Mouse (Mus musculus) forebrain, postnatal 0 days (tissue): ENCODE results near the gene Olfr599. TPM values are rescaled to one million over a fixed set of nuclear protein-coding genes. Genes with fewer than 3 reads are reported as not detected.
"Not testable (repeated sequence)": the region's sequence is repeated elsewhere in the genome, so short reads cannot be mapped to it uniquely, and the experiment has no call there.

Source experiments
- ATAC-seq: fragments of 200-750 bp; cut with Nextera tagmentation; 2 replicates; pipeline ENCODE4 v1.8.0; 2017; ENCODE audit warnings: mild to moderate bottlenecking, moderate library complexity
- DNase-seq: peaks from one replicate; pipeline ENCODE4 v3.0.0-alpha.2; 2015
- H3K27ac ChIP-seq: fragments of 300-500 bp; sonication (generic); 2 replicates; pipeline ENCODE4 v1.5.1; 2014; ENCODE audit warnings: low read depth, mild to moderate bottlenecking, antibody characterized with exemption, low read length, moderate library complexity, mixed read lengths
- H3K27me3 ChIP-seq: fragments of 300-500 bp; sonication (generic); 2 replicates; pipeline ENCODE4 v1.6.1; 2014; ENCODE audit warnings: mild to moderate bottlenecking, low read length, mixed read lengths; ENCODE audit not compliant: insufficient read depth
- H3K36me3 ChIP-seq: fragments of 300-500 bp; sonication (generic); 2 replicates; pipeline ENCODE4 v1.6.1; 2014; ENCODE audit warnings: mild to moderate bottlenecking, moderate library complexity; ENCODE audit not compliant: insufficient read depth
- H3K4me1 ChIP-seq: fragments of 300-500 bp; sonication (generic); 2 replicates; pipeline ENCODE4 v1.6.1; 2014; ENCODE audit warnings: antibody characterized with exemption; ENCODE audit not compliant: insufficient read depth
- H3K4me2 ChIP-seq: fragments of 300-500 bp; sonication (generic); 2 replicates; pipeline ENCODE4 v1.6.1; 2014; ENCODE audit warnings: low read depth, mild to moderate bottlenecking, moderate library complexity
- H3K4me3 ChIP-seq: fragments of 300-500 bp; sonication (generic); 2 replicates; pipeline ENCODE4 v1.5.1; 2014; ENCODE audit warnings: low read depth, low read length, mixed read lengths
- H3K9ac ChIP-seq: fragments of 300-500 bp; sonication (generic); 2 replicates; pipeline ENCODE4 v1.6.1; 2014; ENCODE audit warnings: mild to moderate bottlenecking
- H3K9me3 ChIP-seq: fragments of 300-500 bp; sonication (generic); 2 replicates; pipeline ENCODE4 v1.6.1; 2016; ENCODE audit warnings: low read length
- CTCF ChIP-seq: sonication (generic); IDR thresholded peaks from 2 replicates; pipeline ENCODE4 v1.5.1; 2016; ENCODE audit warnings: antibody characterized with exemption, control low read depth, low read depth
- WGBS: fragments of 180-500 bp; shearing (Covaris S2); extraction: QIAGEN DNeasy Blood & Tissue Kit; methylation state at CpG from one replicate; pipeline ENCODE4 v1.1.7; 2014; 5-methylcytosine and 5-hydroxymethylcytosine counted together
- polyA plus RNA-seq: library from polyadenylated mRNA; unstranded; fragments of >200 nt; fragmentation: Nextera tagmentation; extraction: Ambion mirVana; gene quantifications from 2 replicates; pipeline ENCODE4 v1.2.1, GENCODE M21; 2015
- total RNA-seq: library from RNA; depleted of rRNA; stranded (reverse); fragments of >200 nt; gene quantifications from 2 replicates; pipeline ENCODE4 v1.2.3, GENCODE M21; 2014; rRNA removed

The Olfr599 gene
- total RNA-seq (not detected in 2 replicates), polyA plus RNA-seq (not detected in 2 replicates)

DNA sequence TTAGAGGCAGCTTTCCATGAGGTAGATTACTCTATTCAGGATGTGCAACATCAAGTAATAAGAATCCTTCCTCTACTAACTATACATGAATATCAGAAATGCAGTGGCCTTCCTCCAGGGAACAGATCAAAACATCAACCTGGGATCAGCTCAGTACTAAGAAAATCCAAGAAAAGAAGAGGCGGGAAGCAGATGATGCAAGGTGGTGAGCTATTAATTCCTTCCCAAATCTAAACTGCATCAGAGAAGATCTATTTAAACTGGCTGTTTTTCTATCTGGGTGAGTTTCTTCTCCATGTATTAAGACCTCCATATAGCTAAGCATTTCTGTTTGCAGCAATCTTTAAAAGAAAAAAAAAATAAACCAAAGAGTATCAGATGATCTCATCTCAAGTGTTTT is at the start of gene Olfr599:
Olfr599 (plus strand) TSS at position 301 of the 400 bp plus-strand sequence.
- ATAC-seq (no peak), DNase-seq (no peak)
- no peak within 1 kb of the TSS for H3K27ac ChIP-seq
- no peak for TF ChIP-seq CTCF
- no peak within 1 kb of the TSS for H3K4me2 ChIP-seq
- H3K4me1 ChIP-seq, result no peaks in the 10 kb centered on the region
- H3K36me3 ChIP-seq, result no peaks in the 10 kb centered on the region
- H3K4me3 ChIP-seq, result no peak within 1 kb of the TSS
- no peak within 1 kb of the TSS for H3K9ac ChIP-seq
- no peaks in the 10 kb centered on the region for H3K9me3 ChIP-seq
- H3K27me3 ChIP-seq, result no peaks in the 10 kb centered on the region
- 97% methylated on average over 1 of the region's 1 CpGs for WGBS

DNA sequence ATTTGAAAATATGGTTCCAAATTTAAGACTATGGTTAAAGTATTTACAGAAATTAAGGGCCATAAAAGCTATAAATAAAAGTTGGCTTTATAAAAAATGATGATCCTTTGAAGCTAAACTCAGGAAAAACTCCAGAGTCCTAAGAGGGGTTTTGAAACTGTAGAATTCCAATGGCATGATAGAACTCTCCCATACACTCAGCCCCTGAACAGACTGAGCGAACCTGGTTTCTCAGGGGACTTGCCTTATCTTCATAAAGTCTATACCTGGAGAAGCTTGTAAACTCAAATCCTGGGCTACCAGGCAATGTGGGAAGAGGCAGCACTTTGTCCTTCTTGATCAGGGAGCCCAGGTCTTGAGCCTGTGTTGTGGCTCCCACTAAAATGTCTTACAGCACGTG is 30.4 kb upstream of the Olfr599 start, which contains the start of gene Olfr596:
Olfr596 (plus strand) TSS at position 301 of the 400 bp plus-strand sequence.
- not testable (repeated sequence) for H3K9ac ChIP-seq, H3K4me2 ChIP-seq, H3K27ac ChIP-seq, DNase-seq, H3K4me3 ChIP-seq, H3K27me3 ChIP-seq, ATAC-seq, H3K36me3 ChIP-seq, H3K4me1 ChIP-seq, H3K9me3 ChIP-seq
- WGBS, result 90% methylated on average over 2 of the region's 2 CpGs

DNA sequence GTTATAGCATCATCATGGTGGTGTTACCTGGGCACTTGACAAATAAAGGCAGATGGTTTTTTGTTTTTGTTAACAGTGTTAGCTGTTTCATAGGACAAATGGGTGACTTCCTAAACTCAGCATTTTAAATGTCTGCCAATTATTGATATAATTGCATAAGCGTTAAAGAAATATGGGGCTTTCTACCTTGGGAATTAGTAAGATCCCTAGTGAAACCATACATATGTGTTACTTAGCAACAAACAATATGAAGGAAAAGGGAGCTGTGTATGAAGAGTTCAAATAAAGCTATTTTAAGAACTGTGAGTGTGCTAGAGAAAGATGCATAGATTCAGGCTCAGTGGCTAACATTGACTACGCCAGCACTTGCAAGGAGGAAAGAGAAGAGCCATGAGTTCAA is 19.7 kb upstream of the Olfr599 start, which contains the start of gene Olfr597:
Olfr597 (plus strand) TSS at position 301 of the 400 bp plus-strand sequence.
- H3K9me3 ChIP-seq, DNase-seq, H3K36me3 ChIP-seq, H3K4me2 ChIP-seq, H3K9ac ChIP-seq, H3K4me3 ChIP-seq, H3K27ac ChIP-seq, H3K4me1 ChIP-seq, ATAC-seq, H3K27me3 ChIP-seq: not testable (repeated sequence)
- 83% methylated on average over 2 of the region's 2 CpGs for WGBS

DNA sequence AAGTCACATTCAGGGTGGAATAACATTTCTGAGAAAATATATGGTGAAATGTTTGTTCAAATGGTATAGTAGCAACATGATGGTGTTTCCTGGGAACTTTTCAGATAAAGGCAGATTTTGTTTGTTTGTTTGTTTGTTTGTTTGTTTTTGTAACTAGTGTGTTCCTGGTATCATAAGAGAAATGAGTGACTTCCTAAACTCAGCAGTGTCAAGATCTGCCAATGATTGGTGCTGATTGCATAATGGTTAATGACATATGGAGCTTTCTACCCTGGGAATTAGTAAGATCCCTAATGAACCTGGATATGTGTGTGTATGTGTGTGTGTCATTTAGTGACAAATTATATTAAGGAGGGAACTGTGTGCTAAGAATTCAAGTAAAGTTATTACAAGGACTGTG is 12.4 kb upstream of the Olfr599 start, which contains the start of gene Olfr598:
Olfr598 (plus strand) TSS at position 301 of the 400 bp plus-strand sequence.
- Histone ChIP-seq H3K9me3 (no peaks in the 10 kb centered on the region), H3K27me3 (no peaks in the 10 kb centered on the region), H3K36me3 (no peaks in the 10 kb centered on the region), H3K4me2 (no peak within 1 kb of the TSS), H3K4me3 (no peak within 1 kb of the TSS), H3K9ac (no peak within 1 kb of the TSS), H3K27ac (no peak within 1 kb of the TSS), H3K4me1 (no peaks in the 10 kb centered on the region)
- no peak for DNase-seq
- TF ChIP-seq CTCF, result no peak
- no peak for ATAC-seq

DNA sequence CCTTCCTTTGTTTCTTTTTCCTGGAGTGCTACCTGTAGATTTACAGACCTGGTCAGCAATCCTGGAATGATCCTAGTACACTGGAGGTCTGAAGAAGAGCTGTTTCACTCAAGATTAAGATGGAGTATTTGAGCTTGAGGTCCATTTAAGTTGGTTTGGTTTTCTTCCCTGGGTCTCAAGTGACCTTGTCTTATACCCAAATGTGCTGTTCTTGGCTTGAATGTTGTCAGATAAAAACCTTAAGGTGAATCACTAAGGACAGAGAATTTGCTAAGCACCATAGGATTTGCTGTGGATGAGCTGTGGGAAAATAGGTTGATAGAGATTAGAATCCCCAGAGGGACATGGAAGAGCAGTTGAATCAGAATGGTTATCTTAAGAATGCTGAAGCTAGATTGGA is 13.9 kb downstream of the Olfr599 start, which contains the start of gene Olfr600:
Olfr600 (minus strand) TSS at position 101 of the 400 bp plus-strand sequence.
- no peak within 1 kb of the TSS for H3K9ac ChIP-seq
- H3K9me3 ChIP-seq, result no peaks in the 10 kb centered on the region
- no peaks in the 10 kb centered on the region for H3K4me1 ChIP-seq
- no peak within 1 kb of the TSS for H3K4me2 ChIP-seq
- ATAC-seq (no peak), DNase-seq (no peak)
- H3K36me3 ChIP-seq, result no peaks in the 10 kb centered on the region
- no peak for TF ChIP-seq CTCF
- H3K27me3 ChIP-seq, result no peaks in the 10 kb centered on the region
- no peak within 1 kb of the TSS for H3K4me3 ChIP-seq
- no peak within 1 kb of the TSS for H3K27ac ChIP-seq

DNA sequence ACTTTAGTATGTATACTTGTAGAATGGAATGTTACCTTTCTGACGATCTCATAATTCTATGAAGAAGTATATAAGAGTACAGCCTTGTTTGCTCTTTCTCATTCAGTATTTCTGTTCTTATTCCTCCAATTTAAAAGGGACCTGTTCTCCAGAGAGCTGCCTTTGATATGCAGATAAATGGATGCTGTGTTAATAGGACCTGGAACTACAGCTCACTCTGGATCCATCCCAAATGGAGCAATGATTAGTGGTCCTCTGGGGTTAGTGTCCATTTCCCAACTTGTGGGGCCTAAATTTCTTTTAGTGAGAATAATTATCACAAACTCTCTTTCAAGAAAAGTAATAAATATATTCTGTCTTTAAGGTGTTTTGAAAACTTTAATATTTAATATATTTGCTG is 26.8 kb downstream of the Olfr599 start, which contains the start of gene Olfr601:
Olfr601 (minus strand) TSS at position 101 of the 400 bp plus-strand sequence.
- 96% methylated on average over 1 of the region's 1 CpGs for WGBS
- Histone ChIP-seq H3K9me3 (no peaks in the 10 kb centered on the region), H3K27me3 (no peaks in the 10 kb centered on the region), H3K4me3 (no peak within 1 kb of the TSS), H3K9ac (no peak within 1 kb of the TSS), H3K36me3 (no peaks in the 10 kb centered on the region), H3K4me1 (no peaks in the 10 kb centered on the region), H3K27ac (no peak within 1 kb of the TSS), H3K4me2 (no peak within 1 kb of the TSS)
- ATAC-seq, result no peak
- no peak for DNase-seq
- TF ChIP-seq CTCF, result no peak

DNA sequence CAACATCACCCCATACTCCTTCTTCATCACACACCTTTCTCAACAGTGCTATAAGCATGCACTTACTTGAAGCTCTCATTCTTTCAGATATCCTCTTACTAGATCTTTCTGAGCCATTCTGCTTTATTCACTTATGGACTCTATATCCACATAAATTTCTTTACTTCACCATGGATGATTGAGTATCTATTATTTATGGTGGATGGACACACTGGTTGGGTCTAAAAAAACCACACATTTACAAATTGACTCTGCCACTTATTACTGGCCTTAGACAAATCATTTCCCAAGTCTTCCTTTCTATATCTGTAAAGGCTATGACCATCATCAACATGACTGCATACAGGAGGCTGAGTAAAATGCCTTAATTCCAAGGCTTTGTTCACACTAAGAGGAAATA is 50.4 kb downstream of the Olfr599 start, which contains the start of gene Olfr603:
Olfr603 (minus strand) TSS at position 101 of the 400 bp plus-strand sequence.
- DNase-seq (no peak), ATAC-seq (no peak)
- Histone ChIP-seq H3K9me3 (no peaks in the 10 kb centered on the region), H3K27ac (no peak within 1 kb of the TSS), H3K4me1 (no peaks in the 10 kb centered on the region), H3K9ac (no peak within 1 kb of the TSS), H3K4me2 (no peak within 1 kb of the TSS), H3K27me3 (no peaks in the 10 kb centered on the region), H3K4me3 (no peak within 1 kb of the TSS), H3K36me3 (no peaks in the 10 kb centered on the region)
- TF ChIP-seq CTCF, result no peak

Other genes starting within 250 kb of the Olfr599 start
- not detected in 2 replicates for gene Olfr585, start 238.2 kb upstream of the Olfr599 start, total RNA-seq
- gene Olfr585, start 238.2 kb upstream of the Olfr599 start, polyA plus RNA-seq, result not detected in 2 replicates
- gene Olfr586, start 210.3 kb upstream of the Olfr599 start, total RNA-seq, result not detected in 2 replicates
- not detected in 2 replicates for gene Olfr586, start 210.3 kb upstream of the Olfr599 start, polyA plus RNA-seq
- gene Olfr588-ps1, start 195.0 kb upstream of the Olfr599 start, total RNA-seq, result not detected in 2 replicates
- not detected in 2 replicates for gene Olfr588-ps1, start 195.0 kb upstream of the Olfr599 start, polyA plus RNA-seq
- gene Olfr589, start 179.6 kb upstream of the Olfr599 start, total RNA-seq, result not detected in 2 replicates
- gene Olfr589, start 179.6 kb upstream of the Olfr599 start, polyA plus RNA-seq, result not detected in 2 replicates
- gene Olfr591, start 157.6 kb upstream of the Olfr599 start, total RNA-seq, result not detected in 2 replicates
- gene Olfr591, start 157.6 kb upstream of the Olfr599 start, polyA plus RNA-seq, result not detected in 2 replicates
- gene Olfr592, start 151.1 kb upstream of the Olfr599 start, total RNA-seq, result not detected in 2 replicates
- gene Olfr592, start 151.1 kb upstream of the Olfr599 start, polyA plus RNA-seq, result not detected in 2 replicates
- not detected in 2 replicates for gene Olfr593, start 124.1 kb upstream of the Olfr599 start, total RNA-seq
- not detected in 2 replicates for gene Olfr593, start 124.1 kb upstream of the Olfr599 start, polyA plus RNA-seq
- not detected in 2 replicates for gene Olfr594, start 118.9 kb upstream of the Olfr599 start, total RNA-seq
- not detected in 2 replicates for gene Olfr594, start 118.9 kb upstream of the Olfr599 start, polyA plus RNA-seq
- gene Usp17ld, start 83.4 kb upstream of the Olfr599 start, total RNA-seq, result not detected in 2 replicates
- gene Usp17ld, start 83.4 kb upstream of the Olfr599 start, polyA plus RNA-seq, result not detected in 2 replicates
- not detected in 2 replicates for gene Olfr596, start 30.3 kb upstream of the Olfr599 start, total RNA-seq
- gene Olfr596, start 30.3 kb upstream of the Olfr599 start, polyA plus RNA-seq, result not detected in 2 replicates
- 0.24 TPM in 1 of 2 replicates, not detected in the other for gene Olfr597, start 19.6 kb upstream of the Olfr599 start, total RNA-seq
- gene Olfr597, start 19.6 kb upstream of the Olfr599 start, polyA plus RNA-seq, result not detected in 2 replicates
- not detected in 2 replicates for gene Olfr598, start 12.3 kb upstream of the Olfr599 start, total RNA-seq
- gene Olfr598, start 12.3 kb upstream of the Olfr599 start, polyA plus RNA-seq, result not detected in 2 replicates
- not detected in 2 replicates for gene Olfr600, start 13.8 kb downstream of the Olfr599 start, total RNA-seq
- not detected in 2 replicates for gene Olfr600, start 13.8 kb downstream of the Olfr599 start, polyA plus RNA-seq
- gene Olfr601, start 26.7 kb downstream of the Olfr599 start, total RNA-seq, result not detected in 2 replicates
- gene Olfr601, start 26.7 kb downstream of the Olfr599 start, polyA plus RNA-seq, result not detected in 2 replicates
- gene Olfr603, start 50.3 kb downstream of the Olfr599 start, total RNA-seq, result not detected in 2 replicates
- not detected in 2 replicates for gene Olfr603, start 50.3 kb downstream of the Olfr599 start, polyA plus RNA-seq
- not detected in 2 replicates for gene Usp17lc, start 79.2 kb downstream of the Olfr599 start, total RNA-seq
- not detected in 2 replicates for gene Usp17lc, start 79.2 kb downstream of the Olfr599 start, polyA plus RNA-seq
- not detected in 2 replicates for gene Olfr605, start 109.5 kb downstream of the Olfr599 start, total RNA-seq
- not detected in 2 replicates for gene Olfr605, start 109.5 kb downstream of the Olfr599 start, polyA plus RNA-seq
- not detected in 2 replicates for gene Olfr606, start 113.1 kb downstream of the Olfr599 start, total RNA-seq
- gene Olfr606, start 113.1 kb downstream of the Olfr599 start, polyA plus RNA-seq, result not detected in 2 replicates
- gene Olfr607, start 128.2 kb downstream of the Olfr599 start, total RNA-seq, result not detected in 2 replicates
- gene Olfr607, start 128.2 kb downstream of the Olfr599 start, polyA plus RNA-seq, result not detected in 2 replicates
- gene Olfr608, start 134.0 kb downstream of the Olfr599 start, total RNA-seq, result not detected in 2 replicates
- gene Olfr608, start 134.0 kb downstream of the Olfr599 start, polyA plus RNA-seq, result not detected in 2 replicates
- gene Olfr609, start 162.1 kb downstream of the Olfr599 start, total RNA-seq, result not detected in 2 replicates
- not detected in 2 replicates for gene Olfr609, start 162.1 kb downstream of the Olfr599 start, polyA plus RNA-seq
- not detected in 2 replicates for gene Olfr610, start 176.2 kb downstream of the Olfr599 start, total RNA-seq
- gene Olfr610, start 176.2 kb downstream of the Olfr599 start, polyA plus RNA-seq, result not detected in 2 replicates
- not detected in 2 replicates for gene Olfr611, start 184.9 kb downstream of the Olfr599 start, total RNA-seq
- gene Olfr611, start 184.9 kb downstream of the Olfr599 start, polyA plus RNA-seq, result not detected in 2 replicates
- not detected in 2 replicates for gene Olfr612, start 206.8 kb downstream of the Olfr599 start, total RNA-seq
- not detected in 2 replicates for gene Olfr612, start 206.8 kb downstream of the Olfr599 start, polyA plus RNA-seq
- gene Olfr613, start 212.2 kb downstream of the Olfr599 start, total RNA-seq, result not detected in 2 replicates
- not detected in 2 replicates for gene Olfr613, start 212.2 kb downstream of the Olfr599 start, polyA plus RNA-seq
- not detected in 2 replicates for gene Olfr615, start 220.2 kb downstream of the Olfr599 start, total RNA-seq
- gene Olfr615, start 220.2 kb downstream of the Olfr599 start, polyA plus RNA-seq, result not detected in 2 replicates
- not detected in 2 replicates for gene Olfr616, start 233.2 kb downstream of the Olfr599 start, total RNA-seq
- not detected in 2 replicates for gene Olfr616, start 233.2 kb downstream of the Olfr599 start, polyA plus RNA-seq
- gene Olfr617, start 237.1 kb downstream of the Olfr599 start, total RNA-seq, result not detected in 2 replicates
- gene Olfr617, start 237.1 kb downstream of the Olfr599 start, polyA plus RNA-seq, result not detected in 2 replicates